Mouse (Mus musculus) layer of hippocampus, adult 11-12 months (tissue): ENCODE results near the gene Bicdl1.
"Not testable (repeated sequence)": the region's sequence is repeated elsewhere in the genome, so short reads cannot be mapped to it uniquely, and the experiment has no call there.

Experiments
- DNase-seq: peaks from one replicate; pipeline ENCODE4 v3.0.0; 2022; ENCODE audit warnings: low spot score

Bicdl1 gene

DNA sequence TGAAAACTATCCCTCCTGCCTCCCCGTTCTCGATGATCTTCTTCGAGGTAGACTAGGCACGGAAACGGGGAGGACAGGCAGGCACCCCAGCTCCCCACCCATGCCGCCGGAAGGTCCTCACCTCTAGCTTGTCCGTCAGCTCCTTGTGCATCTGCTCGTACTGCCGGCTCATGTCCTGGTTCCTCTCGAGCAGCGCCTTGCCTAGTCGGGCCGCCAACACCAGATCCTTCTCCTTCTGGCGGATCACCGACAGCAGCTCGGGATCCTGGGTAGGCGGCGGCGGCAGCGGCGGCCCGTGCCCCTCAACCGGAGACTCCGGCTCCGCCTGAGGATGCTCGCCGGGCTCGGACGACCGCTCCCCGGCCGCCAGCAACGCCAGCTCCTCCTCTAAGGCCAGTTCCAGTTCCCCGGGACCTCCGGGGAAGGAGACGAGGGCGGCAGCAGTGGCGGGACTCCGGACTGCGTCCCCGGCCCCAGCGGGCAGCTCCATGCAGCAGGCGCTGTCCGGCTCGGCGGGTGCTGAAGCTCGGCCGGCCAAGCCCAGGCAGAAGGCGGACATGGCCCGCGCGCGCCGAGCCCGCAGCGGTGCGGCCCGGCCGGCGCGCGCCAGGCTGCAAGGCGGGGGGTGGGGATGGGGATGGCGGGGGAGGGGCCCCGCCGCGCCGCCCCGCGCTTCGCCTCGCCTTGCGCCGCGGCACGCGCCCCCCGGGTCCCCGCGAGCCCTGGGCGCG is at the start of gene Bicdl1:
Gene Bicdl1, minus strand, starts transcription at position 621 of the 731 bp plus-strand sequence.
- DNase-seq, result peak; percentile 43

DNA sequence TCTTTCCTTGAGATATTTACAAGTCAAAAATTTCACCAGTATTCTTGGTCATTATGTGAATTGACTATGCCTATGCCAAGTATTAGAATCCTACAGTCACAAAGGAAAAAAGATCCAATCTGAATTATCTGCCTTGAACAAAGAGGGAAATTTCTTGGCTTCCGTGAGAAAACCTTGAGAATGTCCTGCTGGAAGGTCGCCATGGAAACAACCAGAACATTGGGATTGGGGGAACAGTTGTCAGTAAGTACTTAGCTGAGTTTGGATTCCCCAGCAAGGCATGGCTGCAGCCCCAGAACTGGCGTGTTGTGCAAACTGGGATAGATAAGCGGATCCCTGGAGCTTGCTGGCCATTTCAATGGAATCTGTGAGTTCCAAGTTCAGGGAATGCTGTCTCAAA is 45.5 kb upstream of the Bicdl1 start:
- no peak for DNase-seq

DNA sequence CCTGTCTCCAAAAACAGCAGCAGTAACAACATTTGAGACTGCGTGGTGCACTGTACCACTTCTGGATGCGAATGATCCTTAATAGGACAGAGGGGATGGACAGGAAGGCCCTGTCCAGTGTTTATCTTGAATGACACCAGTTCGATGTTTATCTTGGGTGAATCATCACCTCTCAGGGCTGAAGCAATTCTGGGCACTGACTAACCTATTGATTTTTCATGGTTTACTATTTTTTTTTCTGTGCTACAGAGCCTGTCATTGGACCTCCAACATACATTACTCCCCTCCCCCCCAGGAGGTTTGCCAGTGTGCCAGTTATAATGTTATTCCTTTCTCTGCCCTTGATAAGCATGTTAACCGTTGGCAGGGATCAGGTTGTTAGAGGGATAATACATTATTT is 43.9 kb upstream of the Bicdl1 start:
- no peak for DNase-seq

DNA sequence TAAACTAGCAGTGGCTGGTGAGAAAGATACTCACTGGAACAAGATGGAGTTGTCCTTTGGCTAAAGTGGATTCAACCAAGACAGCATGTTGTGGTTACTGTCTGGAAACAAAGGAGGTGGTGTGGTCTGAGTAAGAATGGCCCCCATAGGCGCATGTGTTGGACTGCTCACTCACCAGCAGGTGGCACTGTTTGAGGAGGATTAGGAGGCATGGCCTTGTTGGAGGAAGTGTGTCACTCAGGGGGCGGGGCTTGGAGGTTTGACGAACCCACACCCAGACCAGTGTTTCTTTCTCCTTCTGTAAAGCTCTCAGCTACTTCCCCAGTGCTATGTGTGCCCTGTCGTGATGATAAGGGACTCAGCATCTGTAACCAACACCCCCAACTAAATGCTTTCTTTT is 38.6 kb upstream of the Bicdl1 start:
- no peak for DNase-seq

DNA sequence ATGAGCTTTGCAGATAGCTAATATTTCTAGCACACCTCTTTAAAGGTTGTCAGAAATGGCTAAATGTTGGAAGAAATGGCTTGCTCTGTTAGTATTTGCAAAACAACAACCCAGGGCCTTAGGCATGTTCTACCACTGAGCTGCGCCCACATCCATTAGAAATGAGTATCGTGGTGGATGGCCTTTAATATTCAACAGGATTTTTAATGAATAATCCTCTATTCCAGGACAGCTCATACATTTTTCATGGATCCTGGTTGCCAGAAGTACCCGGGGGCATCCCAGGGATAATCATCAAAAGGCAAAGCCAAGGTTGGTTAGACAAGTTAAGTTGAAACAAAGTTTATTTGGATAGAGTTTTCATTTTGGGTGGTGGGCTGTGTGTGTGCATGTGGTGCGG is 37.7 kb upstream of the Bicdl1 start:
- DNase-seq, result no peak

DNA sequence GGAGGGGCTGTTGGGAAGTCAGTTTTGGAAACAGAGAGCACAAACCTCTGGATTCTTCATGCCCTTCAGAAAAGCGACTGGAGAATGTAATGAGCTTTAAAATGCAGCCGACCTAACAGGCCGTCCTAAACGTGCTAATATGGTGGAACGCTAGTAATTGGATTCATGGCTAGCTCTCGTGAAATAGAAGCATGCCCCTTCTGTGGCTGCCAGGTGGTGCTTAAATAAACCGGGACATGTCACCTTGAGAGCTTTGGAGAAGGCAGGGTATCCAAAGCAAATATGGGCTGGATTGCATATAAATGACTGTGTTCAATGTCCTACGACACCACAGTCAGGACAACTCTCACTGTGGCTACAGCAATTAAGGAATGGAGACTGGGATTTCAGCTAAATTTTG is 35.4 kb upstream of the Bicdl1 start:
- DNase-seq, result no peak

DNA sequence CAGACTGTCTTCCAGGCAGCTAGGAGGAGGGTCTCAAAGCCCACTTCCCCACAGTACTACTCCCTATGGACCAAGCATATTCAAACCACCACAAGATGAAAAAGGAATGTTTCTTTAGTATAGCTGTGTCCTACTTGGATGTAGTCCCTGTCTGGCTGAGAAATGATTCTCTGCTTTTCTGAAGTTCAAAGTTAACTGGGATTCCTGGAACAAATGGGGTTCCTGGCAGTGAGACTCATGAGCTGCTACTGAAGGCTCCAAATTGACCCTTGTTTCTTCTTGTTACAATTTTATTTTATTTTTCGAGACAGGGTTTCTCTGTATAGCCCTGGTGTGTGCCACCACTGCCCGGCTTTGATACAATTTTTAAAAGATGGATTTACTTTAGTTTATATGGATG is 32.6 kb upstream of the Bicdl1 start:
- no peak for DNase-seq

DNA sequence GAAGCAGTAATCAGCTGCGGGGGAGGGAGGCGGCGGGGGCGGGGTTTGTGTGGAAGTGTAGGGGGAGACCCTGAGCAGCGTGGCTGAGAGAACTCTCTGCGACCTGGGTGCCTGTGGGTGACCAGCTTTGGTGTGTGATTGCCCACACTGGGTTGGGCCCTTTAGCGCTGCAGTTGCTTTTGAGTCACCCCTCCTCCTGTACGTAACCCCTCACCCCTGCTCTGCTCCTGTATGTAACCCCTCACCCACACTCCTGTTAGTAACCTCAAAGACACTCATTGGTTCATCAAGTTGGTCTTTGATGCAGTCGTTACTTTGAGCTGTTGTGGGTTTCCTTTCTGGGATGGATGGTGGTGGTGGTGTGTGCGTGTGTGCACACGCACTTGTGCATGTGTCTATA is 29.5 kb upstream of the Bicdl1 start:
- no peak for DNase-seq

DNA sequence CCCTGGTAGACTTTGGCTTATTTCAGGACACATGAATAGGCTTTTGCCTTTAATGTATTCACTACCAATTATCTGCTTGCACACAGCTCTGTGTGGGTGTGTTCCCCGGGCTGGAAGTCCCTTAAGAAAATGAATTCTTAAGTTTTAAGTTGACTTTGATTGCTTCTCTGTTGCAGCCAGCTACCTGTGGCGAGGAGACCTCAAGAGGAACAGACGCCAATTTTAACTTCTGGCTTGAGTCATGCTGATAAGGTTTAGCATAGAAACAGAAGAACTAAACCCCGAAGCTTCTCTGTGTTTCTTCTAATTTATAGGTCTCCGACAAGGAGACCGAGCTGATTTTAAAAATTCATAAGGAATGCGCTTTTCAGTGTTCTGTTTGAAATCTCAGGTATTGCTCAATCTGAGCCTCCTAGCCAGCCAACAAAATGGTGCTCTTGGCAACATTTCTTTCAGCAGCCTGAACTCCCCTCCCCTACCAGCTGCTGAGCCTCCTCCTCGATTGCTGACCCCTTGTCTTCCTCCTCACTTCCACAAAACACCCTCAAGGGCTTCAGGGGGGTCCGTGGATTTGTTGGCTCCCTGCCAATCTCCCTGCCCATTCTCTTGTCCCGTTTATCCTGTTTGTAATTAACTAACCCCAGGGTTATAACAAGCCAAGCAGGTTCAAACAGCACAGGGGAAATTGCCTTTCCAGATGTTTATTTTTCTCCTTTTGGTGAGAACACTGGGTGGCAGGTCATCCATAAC is 27.2 kb upstream of the Bicdl1 start:
- no peak for DNase-seq

DNA sequence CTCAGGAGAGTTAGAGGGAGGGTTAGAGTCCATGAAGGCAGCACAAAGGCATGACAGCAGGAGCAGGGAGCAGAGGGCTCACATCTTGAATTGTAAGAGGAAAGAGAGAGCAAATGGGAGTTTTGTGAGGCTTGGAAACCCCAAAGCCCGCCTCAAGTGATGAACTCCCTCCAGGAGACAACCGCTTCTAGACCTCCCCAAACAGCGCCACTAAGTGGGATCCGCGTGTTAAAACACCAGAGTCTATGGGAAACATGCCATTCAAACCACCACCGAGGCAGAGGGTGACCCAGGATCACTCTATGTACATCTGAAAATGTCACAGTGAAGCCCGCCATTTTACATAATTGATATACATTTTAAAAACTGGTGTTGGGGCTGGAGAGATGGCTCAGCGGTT is 26.1 kb upstream of the Bicdl1 start:
- DNase-seq, result no peak

DNA sequence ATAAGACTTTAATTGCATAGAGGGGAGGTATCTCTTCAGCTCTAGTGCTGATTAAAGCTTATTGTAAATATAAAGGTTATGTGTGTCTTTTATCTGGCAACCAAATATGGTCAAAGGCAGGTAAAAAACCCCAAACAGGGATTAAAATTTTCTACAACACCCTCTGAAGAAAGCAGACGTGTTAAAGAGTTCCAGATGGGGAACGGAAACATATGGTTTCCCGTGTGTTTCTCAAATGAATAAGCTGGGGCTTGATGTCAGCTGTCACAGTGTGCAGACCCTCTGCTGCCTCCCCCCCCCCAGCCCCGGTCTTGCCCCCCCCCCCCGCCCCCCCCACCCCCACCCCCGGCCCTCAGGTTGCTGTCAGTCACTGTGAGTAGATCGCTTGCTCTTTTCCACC is 24.1 kb upstream of the Bicdl1 start:
- DNase-seq, result no peak

DNA sequence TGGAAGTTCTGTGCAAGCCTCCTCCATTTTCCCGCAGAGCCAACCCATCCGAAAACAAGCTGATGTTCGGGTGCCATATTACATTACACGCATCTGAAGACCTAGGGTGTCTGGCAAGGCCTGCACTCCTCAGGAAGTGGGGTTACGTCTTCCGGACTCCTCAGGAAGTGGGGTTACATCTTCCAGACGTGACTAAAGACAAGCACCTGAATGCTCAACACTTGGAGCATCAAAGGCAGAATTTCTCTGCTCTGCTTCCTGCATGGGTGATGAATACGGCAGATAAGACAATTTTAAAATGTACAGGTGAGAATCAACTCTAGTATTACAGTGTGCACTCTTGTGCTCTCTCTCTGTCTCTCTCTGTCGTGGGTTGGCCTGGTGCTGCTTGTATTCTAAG is 23.4 kb upstream of the Bicdl1 start:
- no peak for DNase-seq

DNA sequence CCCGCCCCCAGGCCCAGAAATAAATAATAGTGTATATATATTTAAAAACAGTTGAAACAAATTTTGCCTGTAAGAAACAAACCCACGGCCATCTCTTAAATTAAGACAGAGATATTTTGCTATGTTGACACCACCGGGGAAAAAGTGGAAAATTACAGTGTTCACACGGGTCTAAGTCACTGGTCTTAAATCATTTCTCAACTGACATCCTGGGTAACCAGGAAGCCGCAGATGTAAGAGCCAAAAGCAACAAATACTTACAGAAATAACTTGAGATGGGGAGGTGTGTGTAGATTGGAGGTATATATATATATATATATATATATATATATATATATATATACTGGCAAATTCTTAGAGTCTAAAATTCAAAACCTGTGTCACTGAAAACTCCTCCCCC is 21.5 kb upstream of the Bicdl1 start:
- DNase-seq, result no peak

DNA sequence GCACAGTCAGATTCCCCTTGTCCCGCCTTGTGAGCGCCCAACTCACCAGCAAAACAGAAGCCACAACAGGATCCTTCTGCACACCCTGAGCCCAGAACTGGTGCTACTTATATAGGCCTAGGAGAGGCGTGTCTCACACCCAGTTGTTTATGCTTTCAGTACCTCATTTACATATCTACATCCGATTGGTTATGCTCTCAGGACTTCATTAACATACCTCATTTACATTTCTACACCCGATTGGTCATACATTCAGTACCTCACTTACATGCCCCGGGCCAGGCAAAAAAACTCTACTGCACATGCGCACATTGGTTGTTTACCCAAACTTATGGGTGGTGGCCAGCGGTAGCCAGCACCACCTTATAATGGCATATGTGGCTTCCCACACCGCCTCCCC is 20.5 kb upstream of the Bicdl1 start:
- not testable (repeated sequence) for DNase-seq

DNA sequence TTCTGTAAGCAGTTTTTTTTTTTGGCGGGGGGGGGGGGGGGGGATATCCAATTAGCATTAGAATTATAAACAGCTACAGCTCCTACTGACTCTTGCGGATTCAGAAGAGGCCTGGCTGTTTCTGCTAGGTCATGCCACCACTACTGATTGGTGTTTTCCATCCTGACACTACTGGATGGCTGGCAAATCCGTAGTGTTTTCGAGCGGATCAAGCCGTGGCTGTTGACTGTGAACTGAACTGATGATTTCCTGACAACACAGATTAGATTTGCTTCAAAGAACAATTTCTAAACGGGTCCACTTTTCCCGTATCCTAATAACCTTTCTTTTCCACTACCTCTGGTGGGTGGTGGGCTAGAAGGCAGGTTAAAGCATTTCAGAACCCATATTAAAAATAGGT is 16.9 kb upstream of the Bicdl1 start:
- no peak for DNase-seq

DNA sequence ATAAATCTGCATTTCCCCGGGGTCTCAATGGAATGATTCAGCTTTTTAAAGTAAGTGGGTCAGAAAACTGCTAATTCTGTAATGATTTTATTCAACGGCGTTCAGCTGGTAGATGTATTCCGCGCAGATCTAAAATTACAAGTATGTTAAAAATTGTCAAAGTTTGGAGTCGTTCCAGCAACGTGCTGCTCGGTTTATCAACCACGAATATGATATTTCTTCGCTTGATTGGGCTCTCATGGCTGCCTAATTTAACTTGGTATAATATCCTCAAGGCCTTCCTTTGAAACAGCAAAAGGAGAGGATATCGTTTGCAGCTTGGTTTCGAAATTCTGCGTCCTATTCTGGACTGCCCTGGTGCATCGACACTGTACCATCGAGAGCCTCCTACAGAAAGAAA is 13.9 kb upstream of the Bicdl1 start:
- DNase-seq, result no peak

DNA sequence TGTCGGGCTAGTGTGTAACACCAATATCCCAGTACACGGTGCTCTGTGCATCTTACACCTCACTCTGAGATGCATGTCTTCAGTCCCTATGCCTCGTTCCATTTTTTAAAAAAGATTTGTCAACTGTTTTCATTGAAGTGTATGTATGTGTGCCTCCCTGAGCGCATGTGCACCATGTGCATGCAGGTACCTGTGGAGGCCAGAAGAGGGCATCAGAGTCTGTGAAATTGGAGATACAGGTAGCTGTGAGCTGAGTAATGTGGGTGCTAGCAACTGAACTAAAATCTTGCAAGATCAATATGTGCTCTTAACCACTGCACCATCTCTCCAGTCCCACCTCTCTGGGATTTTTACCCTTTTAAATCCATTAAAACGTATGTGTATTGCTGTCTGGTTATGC is 6.6 kb upstream of the Bicdl1 start:
- DNase-seq, result no peak

DNA sequence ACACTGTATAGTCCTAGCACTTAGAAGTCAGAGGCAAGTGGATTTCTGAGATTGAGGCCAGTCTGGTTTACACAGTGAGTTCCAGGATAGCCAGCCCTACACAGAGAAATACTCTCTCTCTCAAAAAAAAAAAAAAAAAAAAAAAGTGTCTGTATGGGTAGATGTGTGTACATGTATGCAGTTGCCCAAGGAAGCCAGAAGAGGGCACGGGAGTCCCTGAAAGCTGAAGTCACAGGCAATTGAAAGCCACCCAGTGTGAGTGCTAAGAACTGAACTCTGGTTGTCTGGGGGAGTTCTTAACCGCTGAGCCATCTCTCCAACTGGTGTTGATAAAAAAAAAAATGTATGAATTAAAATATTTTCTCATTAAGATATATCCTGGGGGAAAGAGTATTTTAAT is 3.1 kb upstream of the Bicdl1 start:
- no peak for DNase-seq

DNA sequence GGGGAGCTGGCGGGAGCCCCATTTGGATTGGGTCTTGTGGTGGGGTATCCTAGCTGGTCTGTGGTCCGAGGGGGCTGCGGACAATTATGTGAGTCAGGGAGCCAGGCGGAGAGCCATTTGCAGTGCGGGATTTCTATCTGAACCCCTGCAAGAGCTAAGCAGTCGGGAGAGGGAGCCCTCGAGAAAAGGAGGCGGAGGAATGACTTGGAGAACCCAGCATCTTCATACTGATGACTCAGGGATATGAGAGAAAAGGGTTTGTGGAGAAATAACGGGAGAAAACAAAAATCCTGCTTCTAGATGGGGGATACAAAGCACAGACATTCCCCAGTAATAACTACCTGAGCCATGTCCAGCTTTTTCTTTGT is 1.4 kb upstream of the Bicdl1 start:
- DNase-seq, result peak; percentile 75

DNA sequence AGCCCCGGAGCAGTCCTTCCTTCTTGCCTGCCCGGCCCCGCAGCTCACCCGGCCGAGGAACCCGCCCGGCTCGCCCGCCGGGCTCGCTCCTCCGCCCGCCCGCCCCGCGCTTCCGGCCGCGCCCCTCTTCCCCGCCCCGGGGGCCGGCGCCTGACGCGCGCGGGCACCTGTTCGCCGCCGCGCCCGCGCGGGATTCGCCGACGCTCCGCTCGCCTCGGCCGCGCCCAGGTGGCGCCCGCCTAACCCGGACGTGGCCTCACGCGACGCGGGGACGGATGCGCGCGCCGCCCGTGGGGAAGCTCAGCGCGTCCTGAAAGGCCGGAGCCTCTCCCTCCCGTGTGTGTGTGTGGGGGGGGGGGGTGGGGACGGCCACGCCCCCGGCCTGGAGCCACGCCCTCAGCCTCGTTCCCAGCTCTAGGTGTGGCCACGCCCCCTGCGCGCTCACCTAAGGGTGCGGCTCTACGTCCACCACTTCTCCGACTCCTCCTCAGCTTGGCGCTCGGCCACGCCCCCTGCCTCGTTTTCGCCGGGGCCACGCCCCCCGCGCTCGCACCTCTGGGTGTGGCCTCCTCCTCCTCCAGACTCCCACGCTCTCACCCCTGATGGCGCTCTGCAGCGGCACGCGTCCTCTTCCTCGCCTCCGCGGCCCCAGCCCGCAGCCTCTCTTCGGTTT is 891 bp upstream of the Bicdl1 start:
- peak; percentile 93 for DNase-seq

DNA sequence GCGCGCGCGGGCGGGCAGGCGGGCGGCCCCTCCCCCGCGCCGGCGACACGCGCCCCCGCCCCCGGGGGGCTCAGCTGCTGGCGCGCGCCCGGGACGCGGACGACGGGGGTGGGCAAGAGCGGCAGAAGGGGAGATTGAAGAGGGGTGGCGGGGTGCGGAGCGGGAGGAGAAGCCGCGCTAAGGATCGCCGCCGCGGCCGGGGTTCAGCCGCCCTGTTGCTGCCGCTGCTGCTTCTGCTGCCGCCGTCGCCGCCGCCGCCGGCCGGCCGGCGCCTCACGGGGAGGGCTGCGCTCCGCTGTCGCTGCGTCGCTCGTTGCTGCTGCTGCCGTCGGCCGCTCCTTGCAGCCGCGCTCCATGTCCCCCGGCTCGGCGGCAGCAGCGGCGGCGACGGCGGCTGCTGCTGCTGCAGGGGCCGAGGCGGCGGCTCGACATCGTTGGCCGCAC is 333 bp upstream of the Bicdl1 start:
- DNase-seq, result no peak

DNA sequence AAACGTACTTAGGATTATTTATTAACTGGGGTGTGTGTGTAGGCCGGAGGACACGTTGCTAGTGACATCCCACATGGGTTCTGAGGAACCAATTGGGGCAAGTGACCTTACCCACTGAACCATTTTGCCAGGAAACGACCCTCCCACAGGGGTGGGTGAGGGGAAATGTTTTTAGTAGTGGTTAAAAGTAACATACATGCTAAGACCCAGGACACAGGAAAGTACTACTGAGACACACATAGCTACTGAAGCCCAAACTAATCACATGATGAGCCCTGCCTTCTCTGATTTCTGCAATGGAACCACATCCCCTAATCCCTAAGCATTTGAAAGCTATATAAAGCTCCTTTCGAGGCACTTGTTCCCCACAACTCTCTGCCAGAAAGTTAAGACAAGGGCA is 1.1 kb downstream of the Bicdl1 start:
- no peak for DNase-seq

DNA sequence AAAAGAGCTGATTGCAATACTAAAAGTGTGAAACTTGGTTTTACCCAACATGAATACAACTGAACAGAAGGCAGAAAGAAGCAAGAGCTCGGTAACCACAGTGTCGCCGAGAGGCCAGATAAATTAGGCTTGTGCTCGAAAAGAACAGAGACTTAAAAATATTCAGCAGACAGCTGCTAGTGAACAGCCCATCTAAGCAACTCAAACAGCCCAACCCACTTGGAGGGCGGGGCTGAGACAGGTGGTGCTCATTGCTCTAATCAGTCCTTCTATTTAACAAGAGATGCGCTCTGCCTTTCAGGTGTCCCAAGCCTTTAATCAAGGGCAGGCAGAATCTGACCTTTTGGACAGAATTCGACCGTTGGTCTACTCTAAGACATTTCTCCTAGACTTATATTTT is 4.8 kb downstream of the Bicdl1 start:
- DNase-seq, result peak; percentile 49
